Comparison of ENCODE assay signal across 8 mouse cellular contexts in genomic region chr13:101811882-101812281, GRCm38 (mm10). TPM values are rescaled to one million over a fixed set of nuclear protein-coding genes. Genes with fewer than 3 reads are reported as not detected.
A peak's percentile ranks its signal among the peaks of the same experiment; 100 is the strongest.
DNase-seq lines count a peak whose midpoint lies in the region; ATAC-seq lines count a peak whose summit lies in the region.

No protein-coding gene starts in this region.

- H3K36me3 ChIP-seq in heart, embryonic 10.5 days, result no peaks in the 10 kb centered on the region
- H3K36me3 ChIP-seq in kidney, embryonic 15.5 days, result no peaks in the 10 kb centered on the region
- H3K36me3 ChIP-seq in lung, embryonic 15.5 days, result no peaks in the 10 kb centered on the region

- ATAC-seq in kidney, embryonic 15.5 days (replicated peaks; ENCODE audit: low FRiP score), result peak; percentile 60
- ATAC-seq in lung, embryonic 15.5 days (ENCODE audit: borderline replicate concordance, extremely low read depth, low FRiP score, low TSS enrichment), result peak; percentile 57; the same call in 1 of the 2 replicates

- no peak overlapping the region for H3K9ac ChIP-seq in kidney, embryonic 15.5 days
- H3K9ac ChIP-seq in lung, embryonic 15.5 days, result no peak overlapping the region

- H3K27ac ChIP-seq in heart, embryonic 10.5 days, result no peak overlapping the region
- H3K27ac ChIP-seq in kidney, embryonic 15.5 days, result peak overlapping the region; percentile 78
- H3K27ac ChIP-seq in lung, embryonic 15.5 days, result no peak overlapping the region

- peak overlapping the region; percentile 43 for H3K4me2 ChIP-seq in kidney, embryonic 15.5 days
- peak overlapping the region; percentile 22 for H3K4me2 ChIP-seq in lung, embryonic 15.5 days

- no peaks in the 10 kb centered on the region for H3K9me3 ChIP-seq in heart, embryonic 10.5 days
- H3K9me3 ChIP-seq in kidney, embryonic 15.5 days (replicated peaks), result no peaks in the 10 kb centered on the region
- H3K9me3 ChIP-seq in lung, embryonic 15.5 days, result no peaks in the 10 kb centered on the region

- DNase-seq in heart, adult 11 months, result peak; percentile 98
- DNase-seq in heart, embryonic 10.5 days (ENCODE audit: low spot score), result no peak
- peak; percentile 38 for DNase-seq in adrenal gland, adult 8-10 months
- DNase-seq in gastrocnemius, adult 18-20 months (ENCODE audit: low spot score), result peak; percentile 85
- peak; percentile 29 for DNase-seq in right cerebral cortex, postnatal 25 days
- no peak for DNase-seq in spleen, postnatal 10 days (ENCODE audit: low spot score in 2 of 2)

- H3K4me3 ChIP-seq in heart, embryonic 10.5 days, result no peak overlapping the region
- H3K4me3 ChIP-seq in kidney, embryonic 15.5 days (replicated peaks), result peak overlapping the region; percentile 2; the same call in 1 of the 2 replicates
- no peak overlapping the region for H3K4me3 ChIP-seq in lung, embryonic 15.5 days

- H3K4me1 ChIP-seq in heart, embryonic 10.5 days, result peaks cover 10% of the 10 kb centered on the region
- H3K4me1 ChIP-seq in kidney, embryonic 15.5 days, result peaks cover 17% of the 10 kb centered on the region
- H3K4me1 ChIP-seq in lung, embryonic 15.5 days, result peaks cover 11% of the 10 kb centered on the region

- H3K27me3 ChIP-seq in heart, embryonic 10.5 days (ENCODE audit: insufficient read depth, poor library complexity, severe bottlenecking), result 0 out of 2 replicates have a peak, but pooled peaks cover 4% of the 10 kb centered on the region
- no peaks in the 10 kb centered on the region for H3K27me3 ChIP-seq in kidney, embryonic 15.5 days
- no peaks in the 10 kb centered on the region for H3K27me3 ChIP-seq in lung, embryonic 15.5 days

- WGBS in heart, embryonic 10.5 days, result 64% methylated on average over 9 of the region's 9 CpGs
- 14% methylated on average over 9 of the region's 9 CpGs for WGBS in kidney, embryonic 15.5 days
- WGBS in lung, embryonic 15.5 days, result 56% methylated on average over 9 of the region's 9 CpGs

RNA-seq across cellular contexts. Expression of gene Pik3r1, which starts 43.9 kb away (rescaled TPM):
- polyA plus RNA-seq in heart, embryonic 10.5 days (2016; fragmentation: Nextera tagmentation; extraction: Ambion mirVana), result 13.6 and 14.4 TPM in 2 replicates
- total RNA-seq in adrenal gland, adult 8-10 months (2022), result 100 to 1,000 TPM in 1 of 4 experiments, 10 to 100 TPM in 3; 52.9 to 103 (median 87.4) TPM
- total RNA-seq in gastrocnemius, adult 18-20 months (2021), result 10 to 100 TPM; 21.7 to 30.2 TPM
- 40.3 and 40.9 TPM in 2 replicates for polyA plus RNA-seq in kidney, embryonic 15.5 days (2015; fragmentation: Nextera tagmentation; extraction: Ambion mirVana)
- 22.8 and 28.6 TPM in 2 replicates for polyA plus RNA-seq in lung, embryonic 15.5 days (2015; fragmentation: Nextera tagmentation; extraction: Ambion mirVana)

Comparison
In these comparisons a context has a peak if more than half of its experiments do, and no peak if none do; other contexts are left out.
1. DNase-seq: peak in heart, adult 11 months (single experiment), adrenal gland, adult 8-10 months (single experiment), gastrocnemius, adult 18-20 months (single experiment) and right cerebral cortex, postnatal 25 days (single experiment); none in heart, embryonic 10.5 days (single experiment) and spleen, postnatal 10 days (0 of 2).